Mouse (Mus musculus) bone marrow macrophage, adult 2 months (primary cell): ENCODE results near the gene Gm10645.

Experiments
- CTCF ChIP-seq: IDR thresholded peaks from 2 replicates; pipeline ENCODE4 v1.5.1; 2012; ENCODE audit warnings: low read depth, mild to moderate bottlenecking, low read length, moderate library complexity
- POLR2A ChIP-seq: IDR thresholded peaks from 2 replicates; pipeline ENCODE4 v1.6.1; 2012; ENCODE audit warnings: mild to moderate bottlenecking, low read depth, low read length, borderline replicate concordance

- TF ChIP-seq CTCF, result no peak
- no peak for TF ChIP-seq POLR2A
Observed at GRCm38 (mm10) chr8:83141358-83141757, 24.6 kb downstream of the Gm10645 start.
